15 mouse cellular contexts compared by ENCODE assay signal in genomic region chr8:93332703-93333102, GRCm38 (mm10). TPM values are rescaled to one million over a fixed set of nuclear protein-coding genes. Genes with fewer than 3 reads are reported as not detected.
DNase-seq lines count a peak whose midpoint lies in the region; ATAC-seq and TF ChIP-seq lines count a peak whose summit lies in the region.
"Had no signal": no experiment of that assay in that cellular context is flagged by ENCODE, and none has a peak within 500 bp of the region (broad histone marks: within the 10 kb centered on the region; RNA-seq: fewer than 3 reads in every experiment).

No protein-coding gene starts in this region.

- no peak; a peak in 1 of 4 replicates for TF ChIP-seq EP300 in MEL (IDR thresholded peaks at IDR 0.05; ENCODE audit: low read depth in 1 of 2, low read length in 2 of 2)

- H3K9ac ChIP-seq in MEL (ENCODE audit: control insufficient read depth, low read depth, low read length, poor library complexity, severe bottlenecking) = no peak overlapping the region
- H3K9ac ChIP-seq in intestine, embryonic 15.5 days = no peak overlapping the region
- H3K9ac ChIP-seq: embryonic facial prominence, embryonic 13.5 days; forebrain, embryonic 15.5 days had no signal

- no peaks in the 10 kb centered on the region for H3K36me3 ChIP-seq in MEL (ENCODE audit: control insufficient read depth in 1 of 2, insufficient read depth in 2 of 2, low read length in 2 of 2)
- H3K36me3 ChIP-seq in intestine, embryonic 15.5 days = no peaks in the 10 kb centered on the region
- H3K36me3 ChIP-seq: embryonic facial prominence, embryonic 13.5 days; forebrain, embryonic 15.5 days; G1E had no signal

- H3K27me3 ChIP-seq in MEL (ENCODE audit: control insufficient read depth in 1 of 2, insufficient read depth in 2 of 2, low read length in 2 of 2) = no peaks in the 10 kb centered on the region
- no peaks in the 10 kb centered on the region for H3K27me3 ChIP-seq in intestine, embryonic 15.5 days (replicated peaks)
- H3K27me3 ChIP-seq: embryonic facial prominence, embryonic 13.5 days; forebrain, embryonic 15.5 days; megakaryocyte, embryonic 14.5 days had no signal

- H3K79me2 ChIP-seq in MEL (ENCODE audit: control insufficient read depth, insufficient read depth, low read length, poor library complexity) = no peaks in the 10 kb centered on the region

- WGBS in intestine, embryonic 15.5 days = 65% methylated on average over 1 of the region's 1 CpGs

- ATAC-seq in intestine, embryonic 15.5 days = peak; percentile 91
- ATAC-seq: forebrain, embryonic 15.5 days had no signal

- TF ChIP-seq POLR2A in MEL (IDR thresholded peaks at IDR 0.05; ENCODE audit: control insufficient read depth in 1 of 2, insufficient read depth in 1 of 2, low read depth in 1 of 2, low read length in 2 of 2, poor library complexity in 1 of 2) = no peak

- intact Hi-C loops in gastrocnemius, adult 2 months (cut with DNase I) = no loop called here

- no peak for TF ChIP-seq CTCF in MEL (IDR thresholded peaks at IDR 0.05 in 2 of 3, conservative IDR thresholded peaks at IDR 0.05 in 1 of 3; ENCODE audit: control insufficient read depth in 1 of 3, insufficient read depth in 1 of 3, low read depth in 2 of 3, low read length in 3 of 3, poor library complexity in 1 of 3, severe bottlenecking in 1 of 3)
- TF ChIP-seq CTCF in gastrocnemius, adult 2 months (IDR thresholded peaks at IDR 0.05) = no peak

- no peaks in the 10 kb centered on the region for H3K4me1 ChIP-seq in MEL (ENCODE audit: control insufficient read depth in 1 of 2, insufficient read depth in 2 of 2, low read length in 2 of 2)
- no peaks in the 10 kb centered on the region for H3K4me1 ChIP-seq in intestine, embryonic 15.5 days (replicated peaks)
- H3K4me1 ChIP-seq: embryonic facial prominence, embryonic 13.5 days; forebrain, embryonic 15.5 days; megakaryocyte, embryonic 14.5 days had no signal

- H3K9me3 ChIP-seq in MEL (replicated peaks; ENCODE audit: insufficient read depth, low read length) = no peaks in the 10 kb centered on the region
- H3K9me3 ChIP-seq in intestine, embryonic 15.5 days = no peaks in the 10 kb centered on the region
- H3K9me3 ChIP-seq: embryonic facial prominence, embryonic 13.5 days; forebrain, embryonic 15.5 days had no signal

- DNase-seq in adrenal gland, adult 2 months = peak; percentile 31
- DNase-seq in adrenal gland, adult 18-20 months (ENCODE audit: low spot score in 2 of 2) = no peak
- DNase-seq in MEL (ENCODE audit: low read depth, low spot score) = peak; percentile 8
- DNase-seq in lung, postnatal 10 days = peak; percentile 20
- DNase-seq in gastrocnemius, adult 2 months = no peak
- DNase-seq in spleen, postnatal 4 days (ENCODE audit: low spot score in 2 of 2) = no peak
- DNase-seq in layer of hippocampus, postnatal 14 days (ENCODE audit: low spot score in 2 of 2) = no peak
- DNase-seq: cerebellum, adult 8-10 months; gastrocnemius, postnatal 36 days; heart, postnatal 14 days had no signal

- no peak for TF ChIP-seq RAD21 in MEL (IDR thresholded peaks at IDR 0.05; ENCODE audit: low read depth, low read length)

- no peak overlapping the region for H3K4me2 ChIP-seq in intestine, embryonic 15.5 days (replicated peaks)
- H3K4me2 ChIP-seq: embryonic facial prominence, embryonic 13.5 days; forebrain, embryonic 15.5 days had no signal

- no peak overlapping the region for H3K27ac ChIP-seq in MEL (ENCODE audit: control insufficient read depth, low read depth, low read length)
- H3K27ac ChIP-seq in intestine, embryonic 15.5 days = no peak overlapping the region
- H3K27ac ChIP-seq in gastrocnemius, adult 2 months = no peak overlapping the region
- H3K27ac ChIP-seq: embryonic facial prominence, embryonic 13.5 days; forebrain, embryonic 15.5 days had no signal

- H3K4me3 ChIP-seq in MEL (ENCODE audit: control insufficient read depth in 1 of 2, insufficient read depth in 1 of 2, low read depth in 2 of 2, low read length in 2 of 2) = no peak overlapping the region
- H3K4me3 ChIP-seq in intestine, embryonic 15.5 days (replicated peaks) = no peak overlapping the region
- no peak overlapping the region for H3K4me3 ChIP-seq in gastrocnemius, adult 2 months
- H3K4me3 ChIP-seq: embryonic facial prominence, embryonic 13.5 days; forebrain, embryonic 15.5 days; megakaryocyte, embryonic 14.5 days had no signal

TF ChIP-seq in MEL, 35 proteins besides CTCF, POLR2A, EP300 and RAD21:
- TF ChIP-seq TBP (IDR thresholded peaks at IDR 0.05; ENCODE audit: low read depth, low read length) = no peak
- TF ChIP-seq CHD2 (IDR thresholded peaks at IDR 0.05; ENCODE audit: low read length) = no peak
- TF ChIP-seq UBTF (IDR thresholded peaks at IDR 0.05; ENCODE audit: borderline replicate concordance, insufficient read depth, low read depth, low read length) = no peak
- no peak for TF ChIP-seq MYB (IDR thresholded peaks at IDR 0.05; ENCODE audit: low read depth, low read length)
- no peak for TF ChIP-seq BHLHE40 (IDR thresholded peaks at IDR 0.05; ENCODE audit: borderline replicate concordance, low read depth, low read length)
- no peak for TF ChIP-seq TCF12 (IDR thresholded peaks at IDR 0.05; ENCODE audit: low read depth, low read length)
- no peak for TF ChIP-seq HCFC1 (IDR thresholded peaks at IDR 0.05; ENCODE audit: low read depth, low read length)
- no peak for TF ChIP-seq USF1 (IDR thresholded peaks at IDR 0.05; ENCODE audit: low read depth, low read length)
- no peak for TF ChIP-seq NRF1 (IDR thresholded peaks at IDR 0.05; ENCODE audit: insufficient read depth, low read depth, low read length, poor library complexity, severe bottlenecking)
- TF ChIP-seq GABPA (IDR thresholded peaks at IDR 0.05; ENCODE audit: low read depth, low read length) = no peak
- TF ChIP-seq ZMIZ1 (IDR thresholded peaks at IDR 0.05; ENCODE audit: low read depth, low read length) = no peak

RNA-seq across cellular contexts. Expression of gene Ces1g, which starts 4.4 kb away (rescaled TPM):
- total RNA-seq in adrenal gland, adult 2 months (2021) = under 1 TPM in 1 of 2 experiments, not detected in 1; 0.72 TPM
- polyA plus RNA-seq in adrenal gland, adult 2 months (2012; rRNA removed) = 0.04 TPM in 1 of 2 replicates, not detected in the other
- total RNA-seq in adrenal gland, adult 18-20 months (2021) = under 1 TPM; 0.16 to 0.20 TPM
- not detected in 2 replicates for total RNA-seq in MEL (2012; rRNA removed)
- polyA plus RNA-seq in MEL (2012; ENCODE audit: insufficient read depth in 1 of 2, insufficient read length in 2 of 2, low read depth in 1 of 2, low replicate concordance in 2 of 2, missing spikeins in 1 of 2) = not detected
- 0.08 and 0.15 TPM in 2 replicates for polyA plus RNA-seq in intestine, embryonic 15.5 days (2015; fragmentation: Nextera tagmentation; extraction: Ambion mirVana)
- total RNA-seq in gastrocnemius, adult 2 months (2021) = not detected
- not detected for total RNA-seq in layer of hippocampus, postnatal 14 days (2021)
- total RNA-seq: gastrocnemius, postnatal 36 days; heart, postnatal 14 days had no signal
- polyA plus RNA-seq: embryonic facial prominence, embryonic 13.5 days; forebrain, embryonic 15.5 days; G1E had no signal

RNA-seq across cellular contexts. Expression of gene Ces1h, which starts 46.8 kb away (rescaled TPM):
- total RNA-seq in adrenal gland, adult 2 months (2021) = not detected
- polyA plus RNA-seq in adrenal gland, adult 2 months (2012; rRNA removed) = not detected in 2 replicates
- total RNA-seq in adrenal gland, adult 18-20 months (2021) = not detected
- total RNA-seq in MEL (2012; rRNA removed) = not detected in 2 replicates
- not detected for polyA plus RNA-seq in MEL (2012; ENCODE audit: insufficient read depth in 1 of 2, insufficient read length in 2 of 2, low read depth in 1 of 2, low replicate concordance in 2 of 2, missing spikeins in 1 of 2)
- polyA plus RNA-seq in intestine, embryonic 15.5 days (2015; fragmentation: Nextera tagmentation; extraction: Ambion mirVana) = not detected in 2 replicates
- not detected for total RNA-seq in gastrocnemius, adult 2 months (2021)
- total RNA-seq in layer of hippocampus, postnatal 14 days (2021) = not detected
- total RNA-seq: G1E; gastrocnemius, postnatal 36 days; heart, postnatal 14 days had no signal
- polyA plus RNA-seq: embryonic facial prominence, embryonic 13.5 days; forebrain, embryonic 15.5 days; G1E had no signal

RNA-seq across cellular contexts. Expression of gene Ces1f, which starts 53.2 kb away (rescaled TPM):
- 10 to 100 TPM; 18.4 to 50.5 TPM for total RNA-seq in adrenal gland, adult 2 months (2021)
- 2.7 and 5.3 TPM in 2 replicates for polyA plus RNA-seq in adrenal gland, adult 2 months (2012; rRNA removed)
- total RNA-seq in adrenal gland, adult 18-20 months (2021) = 10 to 100 TPM; 17.3 to 29.2 TPM
- total RNA-seq in MEL (2012; rRNA removed) = 0.23 TPM in 1 of 2 replicates, not detected in the other
- not detected for polyA plus RNA-seq in MEL (2012; ENCODE audit: insufficient read depth in 1 of 2, insufficient read length in 2 of 2, low read depth in 1 of 2, low replicate concordance in 2 of 2, missing spikeins in 1 of 2)
- polyA plus RNA-seq in intestine, embryonic 15.5 days (2015; fragmentation: Nextera tagmentation; extraction: Ambion mirVana) = 0.11 and 0.14 TPM in 2 replicates
- under 1 TPM in 1 of 2 experiments, not detected in 1; 0.28 TPM for total RNA-seq in gastrocnemius, adult 2 months (2021)
- total RNA-seq in layer of hippocampus, postnatal 14 days (2021) = not detected
- total RNA-seq: G1E had no signal
- polyA plus RNA-seq: embryonic facial prominence, embryonic 13.5 days; forebrain, embryonic 15.5 days; G1E had no signal

Comparison
In these comparisons a context has a peak if more than half of its experiments do, and no peak if none do; other contexts are left out.
1. DNase-seq: peak in adrenal gland, adult 2 months (single experiment), MEL (single experiment) and lung, postnatal 10 days (single experiment); none in adrenal gland, adult 18-20 months (0 of 2), gastrocnemius, adult 2 months (single experiment), spleen, postnatal 4 days (0 of 2) and layer of hippocampus, postnatal 14 days (0 of 2).
2. RNA of gene Ces1f, which starts 53.2 kb away (total RNA-seq): 18.4 to 50.5 TPM in adrenal gland, adult 2 months and 17.3 to 29.2 TPM in adrenal gland, adult 18-20 months; 0.28 TPM in gastrocnemius, adult 2 months, 0.23 TPM in MEL and not detected in layer of hippocampus, postnatal 14 days; every median in the first group is over 10 times any median in the second.